Mouse (Mus musculus) CD4-positive naive resting alpha-beta T cell, adult 57 days (primary cell): ENCODE results near the gene Cnbd2. TPM values are rescaled to one million over a fixed set of nuclear protein-coding genes. Genes with fewer than 3 reads are reported as not detected.

Experiments
- total RNA-seq: library from RNA; stranded (reverse); gene quantifications from one replicate; pipeline ENCODE4 v1.2.4, GENCODE M21; 2023

The Cnbd2 gene
- total RNA-seq, result 6.3 TPM

DNA sequence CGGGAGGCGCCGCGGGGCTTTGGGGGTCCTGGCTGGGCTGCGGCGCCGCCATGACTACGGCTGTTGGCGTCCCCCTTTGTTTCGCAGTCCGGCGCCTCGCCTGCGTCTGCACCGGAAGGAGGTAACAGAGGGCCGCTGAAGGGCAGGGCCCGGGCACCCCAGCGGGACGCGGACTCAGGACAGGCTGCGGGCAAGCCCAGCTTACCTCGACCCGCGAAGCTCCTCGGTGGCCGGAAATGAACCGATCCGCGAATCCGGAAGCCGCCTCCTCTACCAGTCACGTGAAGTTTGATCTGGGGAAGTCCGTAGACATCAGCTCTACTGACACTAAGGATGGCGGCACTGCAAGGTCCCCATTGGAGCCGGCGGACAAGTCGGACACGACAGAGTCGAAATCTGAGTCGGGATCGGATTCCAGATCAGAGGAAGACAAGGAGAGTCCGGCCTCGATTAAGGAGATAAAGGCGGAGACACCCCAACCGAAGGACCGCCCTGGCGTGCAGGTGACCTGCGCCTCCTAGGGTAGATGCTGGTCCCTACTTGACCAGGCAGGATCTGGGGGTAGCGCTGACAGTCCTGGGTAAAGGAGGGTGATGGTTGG is at the start of gene Cnbd2, which contains the start of gene Scand1:
Cnbd2 (plus strand) TSS at position 3 of the 601 bp plus-strand sequence.
Scand1 (minus strand) TSS at position 408 of the 601 bp plus-strand sequence.

DNA sequence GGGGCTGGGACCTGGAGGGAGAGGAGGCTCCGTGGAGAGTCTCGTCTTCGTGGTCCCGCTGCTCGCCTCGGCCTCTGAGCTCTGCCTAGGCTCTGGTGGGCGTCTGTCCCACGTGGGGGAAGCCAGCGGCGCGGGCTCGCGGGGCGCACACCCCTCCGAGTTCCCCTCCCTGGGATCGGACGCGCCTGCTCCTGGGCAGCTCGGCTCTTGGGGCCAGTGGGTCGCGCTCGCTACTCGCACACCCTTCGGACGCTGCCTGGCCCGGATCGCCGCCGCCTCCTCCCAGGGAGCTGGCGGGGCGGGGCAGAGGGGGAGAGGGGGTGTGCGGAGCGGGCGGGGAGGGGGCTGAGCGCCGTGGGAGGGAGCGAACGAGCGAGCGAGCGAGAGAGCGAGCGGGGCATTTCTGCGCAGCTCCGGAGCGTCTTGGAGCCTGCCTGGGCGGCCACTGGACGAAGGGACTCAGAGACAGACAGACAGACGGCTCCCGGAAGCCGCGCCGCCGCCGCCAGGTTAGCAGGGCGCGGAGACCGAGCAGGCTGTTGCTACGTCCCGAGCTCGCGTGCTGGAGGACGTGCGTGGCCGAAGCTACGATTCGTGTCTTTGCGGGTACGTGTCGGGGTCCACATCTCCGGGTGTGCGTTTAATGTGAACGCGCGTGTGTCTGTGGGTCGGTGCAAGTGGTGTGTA is 108.7 kb downstream of the Cnbd2 start, which contains the start of gene Epb41l1:
Epb41l1 (plus strand) TSS at position 216 of the 687 bp plus-strand sequence.

Other genes starting within 250 kb of the Cnbd2 start
- gene Spag4, start 247.1 kb upstream of the Cnbd2 start, total RNA-seq, result 5.2 TPM
- 54.2 TPM for gene Cpne1, start 200.3 kb upstream of the Cnbd2 start, total RNA-seq
- gene Rbm12, start 200.3 kb upstream of the Cnbd2 start, total RNA-seq, result 33.6 TPM
- gene Gm28036, start 185.2 kb upstream of the Cnbd2 start, total RNA-seq, result 22.6 TPM
- 59.9 TPM for gene Romo1, start 168.3 kb upstream of the Cnbd2 start, total RNA-seq
- 28.3 TPM for gene Nfs1, start 168.1 kb upstream of the Cnbd2 start, total RNA-seq
- gene Rbm39, start 132.1 kb upstream of the Cnbd2 start, total RNA-seq, result 2,271 TPM
- gene Phf20, start 115.8 kb upstream of the Cnbd2 start, total RNA-seq, result 77.4 TPM
- 109 TPM for gene Scand1, start 405 bp downstream of the Cnbd2 start, total RNA-seq
- 11.5 TPM for gene Epb41l1, start 108.6 kb downstream of the Cnbd2 start, total RNA-seq
- gene Aar2, start 235.3 kb downstream of the Cnbd2 start, total RNA-seq, result 36.7 TPM